Mouse (Mus musculus): ENCODE data around the gene Acot1. TPM values are rescaled to one million over a fixed set of nuclear protein-coding genes. Genes with fewer than 3 reads are reported as not detected.
"Not testable (repeated sequence)": the region's sequence is repeated elsewhere in the genome, so short reads cannot be mapped to it uniquely, and the experiment has no call there.

Gene Acot1
- total and polyA plus RNA-seq, 2 experiments from 2014 or later: 120 TPM

DNA sequence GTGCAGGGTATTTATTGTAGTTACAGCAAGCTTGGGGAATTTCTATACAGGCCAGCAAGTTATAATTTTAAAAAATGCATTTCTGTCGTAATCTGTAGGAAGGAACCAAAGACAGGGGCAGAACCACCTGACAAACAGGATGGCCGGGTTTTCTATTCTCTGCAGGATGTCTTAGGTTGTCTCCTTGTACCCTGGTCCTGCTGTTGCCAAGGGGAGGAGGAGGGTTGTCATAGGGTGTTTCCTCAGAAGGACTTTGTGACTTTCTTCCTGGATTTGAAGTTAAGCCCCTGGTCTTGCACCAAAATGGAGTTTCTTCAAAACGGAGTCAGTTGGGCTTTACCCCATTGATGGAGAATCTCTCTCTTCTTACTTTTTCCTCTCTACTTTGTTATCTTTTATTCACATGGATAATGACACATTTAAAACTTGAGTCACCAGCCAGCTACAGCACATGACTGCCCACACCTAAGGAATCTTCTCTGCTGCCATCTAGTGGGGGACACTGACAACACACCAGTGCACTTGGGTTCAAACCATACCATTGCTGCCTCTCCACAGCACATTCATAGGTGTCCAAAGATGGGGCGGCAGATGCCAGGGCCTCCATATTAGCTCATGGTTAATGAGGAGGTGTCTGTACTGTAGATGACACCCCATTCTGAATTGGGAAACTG is 21.5 kb downstream of the Acot1 start:
- no peak overlapping the region for H3K4me3 ChIP-seq (ENCODE audit: low read depth, low read length)
- WGBS: 65% methylated on average over 4 of the region's 4 CpGs
- TF ChIP-seq CTCF (IDR thresholded peaks at IDR 0.05): peak; percentile 89
- H3K36me3 ChIP-seq (ENCODE audit: insufficient read depth, low read length): no peaks in the 10 kb centered on the region
- peak; percentile 76 for DNase-seq (ENCODE audit: low spot score)
- no peaks in the 10 kb centered on the region for H3K4me1 ChIP-seq (ENCODE audit: insufficient read depth, low read length)
- H3K9me3 ChIP-seq (ENCODE audit: low read length): no peaks in the 10 kb centered on the region
- H3K27me3 ChIP-seq (ENCODE audit: insufficient read depth, low read length): no peaks in the 10 kb centered on the region
- no peak overlapping the region for H3K27ac ChIP-seq (ENCODE audit: low read depth, low read length)
- H3K9ac ChIP-seq (replicated peaks; ENCODE audit: low read length, poor library complexity, severe bottlenecking): no peak overlapping the region
- ATAC-seq (ENCODE audit: low FRiP score): no peak
- H3K4me2 ChIP-seq (ENCODE audit: low read depth, low read length, poor library complexity, severe bottlenecking): no peak overlapping the region

DNA sequence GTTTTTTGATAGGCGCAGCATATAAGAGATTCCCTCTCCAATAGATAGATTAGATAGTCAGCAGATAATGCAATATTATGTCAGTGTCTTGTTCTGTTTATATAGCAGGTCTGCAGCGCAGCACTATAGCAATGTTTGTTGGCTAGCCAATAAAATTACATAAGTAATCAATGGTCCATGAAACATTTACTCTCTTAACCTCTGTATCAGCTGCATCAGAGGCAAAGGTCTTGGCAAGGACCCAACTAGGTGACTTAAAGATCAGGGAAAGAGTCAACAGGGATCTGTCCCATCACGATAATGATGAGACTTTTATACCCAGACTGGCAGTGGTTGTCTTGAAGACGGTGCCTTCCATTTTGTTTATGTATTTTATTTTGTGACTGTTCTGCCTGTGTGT is 23.6 kb downstream of the Acot1 start:
- WGBS: 92% methylated on average over 4 of the region's 4 CpGs
- ATAC-seq (ENCODE audit: low FRiP score): no peak
- no peak overlapping the region for H3K4me2 ChIP-seq (ENCODE audit: low read depth, low read length, poor library complexity, severe bottlenecking)
- no peaks in the 10 kb centered on the region for H3K27me3 ChIP-seq (ENCODE audit: insufficient read depth, low read length)
- no peaks in the 10 kb centered on the region for H3K36me3 ChIP-seq (ENCODE audit: insufficient read depth, low read length)
- no peak for TF ChIP-seq CTCF (IDR thresholded peaks at IDR 0.05)
- no peaks in the 10 kb centered on the region for H3K9me3 ChIP-seq (ENCODE audit: low read length)
- no peak overlapping the region for H3K9ac ChIP-seq (replicated peaks; ENCODE audit: low read length, poor library complexity, severe bottlenecking)
- no peak for DNase-seq (ENCODE audit: low spot score)
- no peak overlapping the region for H3K4me3 ChIP-seq (ENCODE audit: low read depth, low read length)
- H3K27ac ChIP-seq (ENCODE audit: low read depth, low read length): no peak overlapping the region
- H3K4me1 ChIP-seq (ENCODE audit: insufficient read depth, low read length): 0 out of 2 replicates have a peak, but pooled peaks cover 3% of the 10 kb centered on the region

DNA sequence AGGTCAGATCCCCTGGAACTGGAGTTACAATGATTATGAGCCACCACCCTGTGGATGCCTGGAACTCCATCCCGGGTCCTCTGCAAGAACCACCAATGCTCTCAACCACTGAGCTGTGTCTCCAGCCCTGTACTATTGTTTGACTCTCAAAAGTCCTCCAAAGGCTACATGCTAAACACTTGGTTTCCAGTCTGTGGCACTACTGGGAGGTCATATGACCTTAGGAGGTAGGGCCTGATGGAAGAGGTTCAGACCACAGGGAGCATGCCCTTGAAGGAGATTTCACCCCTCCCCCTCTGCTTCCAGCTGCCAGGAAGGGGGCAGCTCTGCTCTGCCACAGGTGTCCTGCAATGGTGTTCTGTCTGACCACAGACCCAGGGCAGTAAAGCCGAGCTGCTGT is 24.0 kb downstream of the Acot1 start:
- H3K9me3 ChIP-seq (ENCODE audit: low read length); H3K4me3 ChIP-seq (ENCODE audit: low read depth, low read length); H3K27ac ChIP-seq (ENCODE audit: low read depth, low read length); H3K9ac ChIP-seq (replicated peaks; ENCODE audit: low read length, poor library complexity, severe bottlenecking); H3K4me1 ChIP-seq (ENCODE audit: insufficient read depth, low read length); DNase-seq (ENCODE audit: low spot score); H3K27me3 ChIP-seq (ENCODE audit: insufficient read depth, low read length); H3K36me3 ChIP-seq (ENCODE audit: insufficient read depth, low read length); ATAC-seq (ENCODE audit: low FRiP score); H3K4me2 ChIP-seq (ENCODE audit: low read depth, low read length, poor library complexity, severe bottlenecking): not testable (repeated sequence)
- WGBS: 83% methylated on average over 2 of the region's 2 CpGs

DNA sequence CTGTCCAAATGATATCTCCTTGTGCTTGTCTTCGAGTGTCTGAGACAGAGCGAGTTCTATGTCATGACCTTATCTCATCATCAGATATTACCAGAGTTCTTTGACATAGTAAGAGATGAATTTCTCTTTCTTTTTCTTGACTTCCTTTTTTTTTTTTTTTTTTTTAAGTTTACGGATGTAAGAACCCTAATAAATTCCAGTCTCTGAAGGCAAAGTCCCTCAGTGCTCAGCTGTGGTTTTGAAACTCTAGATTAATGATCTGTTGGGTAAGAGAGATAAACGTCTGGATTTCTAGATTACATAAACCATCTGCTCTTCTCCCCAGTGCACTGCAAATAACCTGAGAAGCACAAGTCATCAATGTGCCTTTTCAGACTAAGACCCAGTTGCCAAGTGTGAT is 24.8 kb downstream of the Acot1 start:
- 0 out of 2 replicates have a peak, but pooled peaks cover 3% of the 10 kb centered on the region for H3K4me1 ChIP-seq (ENCODE audit: insufficient read depth, low read length)

DNA sequence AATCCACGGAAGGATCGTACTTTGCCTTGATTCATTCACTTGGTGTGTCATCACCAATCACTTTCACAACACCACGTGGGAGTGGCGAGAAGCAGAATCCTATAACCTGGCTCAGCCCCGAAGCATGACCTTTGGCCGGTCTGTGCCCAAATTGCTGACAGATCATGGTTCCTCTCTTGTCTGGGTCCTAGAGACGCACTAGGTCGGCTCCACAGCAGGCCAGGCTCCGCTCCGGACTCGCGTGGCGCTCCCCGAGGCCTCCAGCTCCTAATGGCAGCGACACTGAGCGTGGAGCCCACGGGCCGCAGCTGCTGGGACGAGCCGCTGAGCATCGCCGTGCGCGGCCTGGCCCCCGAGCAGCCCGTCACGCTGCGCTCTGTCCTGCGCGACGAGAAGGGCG is 29.0 kb downstream of the Acot1 start, which contains the start of gene Acot4:
TSS of gene Acot4 (plus strand) at position 139 of the 400 bp plus-strand sequence.
- H3K4me2 ChIP-seq (ENCODE audit: low read depth, low read length, poor library complexity, severe bottlenecking): peak within 1 kb of the TSS; percentile 58
- not testable (repeated sequence) for DNase-seq (ENCODE audit: low spot score); H3K9me3 ChIP-seq (ENCODE audit: low read length); H3K36me3 ChIP-seq (ENCODE audit: insufficient read depth, low read length); H3K4me1 ChIP-seq (ENCODE audit: insufficient read depth, low read length); H3K27me3 ChIP-seq (ENCODE audit: insufficient read depth, low read length); H3K27ac ChIP-seq (ENCODE audit: low read depth, low read length)
- H3K4me3 ChIP-seq (ENCODE audit: low read depth, low read length): peak within 1 kb of the TSS; percentile 44
- peak; percentile 52; the same call in 1 of the 2 replicates for ATAC-seq (ENCODE audit: low FRiP score)
- peak within 1 kb of the TSS; percentile 52 for H3K9ac ChIP-seq (replicated peaks; ENCODE audit: low read length, poor library complexity, severe bottlenecking)
- 6% methylated on average over 27 of the region's 32 CpGs for WGBS

More for the DNA sequence above, 24.8 kb downstream of the Acot1 start:
- Histone ChIP-seq H3K27ac (ENCODE audit: low read depth, low read length) (no peak overlapping the region), H3K9me3 (ENCODE audit: low read length) (no peaks in the 10 kb centered on the region), H3K4me2 (ENCODE audit: low read depth, low read length, poor library complexity, severe bottlenecking) (no peak overlapping the region), H3K36me3 (ENCODE audit: insufficient read depth, low read length) (no peaks in the 10 kb centered on the region), H3K27me3 (ENCODE audit: insufficient read depth, low read length) (no peaks in the 10 kb centered on the region), H3K9ac (replicated peaks; ENCODE audit: low read length, poor library complexity, severe bottlenecking) (no peak overlapping the region), H3K4me3 (ENCODE audit: low read depth, low read length) (no peak overlapping the region)
- TF ChIP-seq CTCF (IDR thresholded peaks at IDR 0.05): no peak
- no peak for ATAC-seq (ENCODE audit: low FRiP score)
- no peak for DNase-seq (ENCODE audit: low spot score)
- WGBS: 75% methylated on average over 4 of the region's 4 CpGs

DNA sequence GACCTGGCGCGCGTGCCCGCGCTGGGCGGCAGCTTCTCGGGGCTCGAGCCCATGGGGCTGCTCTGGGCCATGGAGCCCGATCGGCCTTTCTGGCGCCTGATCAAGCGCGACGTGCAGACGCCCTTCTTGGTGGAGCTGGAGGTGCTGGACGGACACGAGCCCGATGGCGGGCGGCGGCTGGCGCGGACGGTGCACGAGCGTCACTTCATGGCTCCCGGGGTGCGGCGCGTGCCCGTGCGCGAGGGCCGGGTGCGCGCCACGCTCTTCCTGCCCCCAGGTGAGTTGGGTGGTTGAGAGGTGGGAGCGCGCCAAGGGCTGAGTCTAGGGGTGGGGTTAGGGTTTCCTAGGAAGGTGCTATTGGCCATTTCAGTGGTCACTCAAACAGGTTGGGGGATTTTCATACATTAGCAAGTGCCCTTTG is 29.4 kb downstream of the Acot1 start, which contains the start of gene Gm49366:
TSS of gene Gm49366 (plus strand) at position 245 of the 421 bp plus-strand sequence.
- not testable (repeated sequence) for H3K36me3 ChIP-seq (ENCODE audit: insufficient read depth, low read length)
- WGBS: 1% methylated on average over 38 of the region's 39 CpGs
- peak; percentile 63; the same call in 1 of the 2 replicates for ATAC-seq (ENCODE audit: low FRiP score)

More for the DNA sequence above, 29.4 kb downstream of the Acot1 start, which contains the start of gene Gm49366:
- peak within 1 kb of the TSS; percentile 44 for H3K4me3 ChIP-seq (ENCODE audit: low read depth, low read length)
- not testable (repeated sequence) for H3K4me1 ChIP-seq (ENCODE audit: insufficient read depth, low read length); H3K9me3 ChIP-seq (ENCODE audit: low read length); H3K27ac ChIP-seq (ENCODE audit: low read depth, low read length); H3K27me3 ChIP-seq (ENCODE audit: insufficient read depth, low read length)
- peak within 1 kb of the TSS; percentile 58 for H3K4me2 ChIP-seq (ENCODE audit: low read depth, low read length, poor library complexity, severe bottlenecking)
- DNase-seq (ENCODE audit: low spot score): peak; percentile 42
- peak within 1 kb of the TSS; percentile 52 for H3K9ac ChIP-seq (replicated peaks; ENCODE audit: low read length, poor library complexity, severe bottlenecking)

All from midbrain, postnatal 0 days (tissue).